In genomic region chr2:143114716-143115115, GRCm38 (mm10) we compare ENCODE assay signal across 15 mouse cellular contexts. TPM values are rescaled to one million over a fixed set of nuclear protein-coding genes. Genes with fewer than 3 reads are reported as not detected.
DNase-seq lines count a peak whose midpoint lies in the region; ATAC-seq and TF ChIP-seq lines count a peak whose summit lies in the region.
"Had no signal": no experiment of that assay in that cellular context is flagged by ENCODE, and none has a peak within 500 bp of the region (broad histone marks: within the 10 kb centered on the region; RNA-seq: fewer than 3 reads in every experiment).

No protein-coding gene starts in this region.

- H3K27ac ChIP-seq in forebrain, embryonic 15.5 days (replicated peaks) = no peak overlapping the region
- no peak overlapping the region for H3K27ac ChIP-seq in forebrain, embryonic 12.5 days
- H3K27ac ChIP-seq in layer of hippocampus, adult 2 months = peak overlapping the region; percentile 43; the same call in 1 of the 2 replicates
- H3K27ac ChIP-seq in thymus, adult 2 months (ENCODE audit: control insufficient read depth, insufficient read depth, low read length) = no peak overlapping the region
- H3K27ac ChIP-seq in heart, embryonic 12.5 days (ENCODE audit: poor library complexity, severe bottlenecking) = no peak overlapping the region
- no peak overlapping the region for H3K27ac ChIP-seq in hindbrain, embryonic 13.5 days
- H3K27ac ChIP-seq: heart, embryonic 10.5 days; liver, embryonic 15.5 days had no signal

- TF ChIP-seq CTCF in layer of hippocampus, adult 2 months (conservative IDR thresholded peaks at IDR 0.05) = no peak
- no peak for TF ChIP-seq CTCF in thymus, adult 2 months (IDR thresholded peaks at IDR 0.05; ENCODE audit: borderline replicate concordance, control insufficient read depth, extremely low read depth, insufficient read depth, low read length, poor library complexity)

- no peak overlapping the region for H3K9ac ChIP-seq in forebrain, embryonic 15.5 days (replicated peaks)
- H3K9ac ChIP-seq in forebrain, embryonic 12.5 days = no peak overlapping the region
- no peak overlapping the region for H3K9ac ChIP-seq in heart, embryonic 12.5 days
- no peak overlapping the region for H3K9ac ChIP-seq in hindbrain, embryonic 13.5 days
- H3K9ac ChIP-seq: liver, embryonic 15.5 days had no signal

- no peaks in the 10 kb centered on the region for H3K36me3 ChIP-seq in forebrain, embryonic 15.5 days
- H3K36me3 ChIP-seq in forebrain, embryonic 12.5 days (replicated peaks) = no peaks in the 10 kb centered on the region
- H3K36me3 ChIP-seq in thymus, adult 2 months (ENCODE audit: control insufficient read depth, insufficient read depth, low read length) = no peaks in the 10 kb centered on the region
- no peaks in the 10 kb centered on the region for H3K36me3 ChIP-seq in heart, embryonic 12.5 days
- no peaks in the 10 kb centered on the region for H3K36me3 ChIP-seq in hindbrain, embryonic 13.5 days
- H3K36me3 ChIP-seq: heart, embryonic 10.5 days; liver, embryonic 15.5 days had no signal

- H3K4me2 ChIP-seq in forebrain, embryonic 15.5 days (replicated peaks) = no peak overlapping the region
- H3K4me2 ChIP-seq in forebrain, embryonic 12.5 days = no peak overlapping the region
- H3K4me2 ChIP-seq in heart, embryonic 12.5 days = no peak overlapping the region
- H3K4me2 ChIP-seq in hindbrain, embryonic 13.5 days = no peak overlapping the region
- H3K4me2 ChIP-seq: liver, embryonic 15.5 days had no signal

- H3K4me3 ChIP-seq in forebrain, embryonic 15.5 days = no peak overlapping the region
- no peak overlapping the region for H3K4me3 ChIP-seq in forebrain, embryonic 12.5 days (replicated peaks)
- no peak overlapping the region for H3K4me3 ChIP-seq in layer of hippocampus, adult 2 months
- no peak overlapping the region for H3K4me3 ChIP-seq in thymus, adult 2 months (ENCODE audit: control insufficient read depth, insufficient read depth, low read length)
- H3K4me3 ChIP-seq in heart, embryonic 12.5 days = no peak overlapping the region
- H3K4me3 ChIP-seq in hindbrain, embryonic 13.5 days = no peak overlapping the region
- H3K4me3 ChIP-seq: erythroblast, embryonic 14.5 days; heart, embryonic 10.5 days; liver, embryonic 15.5 days had no signal

- ATAC-seq in forebrain, embryonic 15.5 days (replicated peaks) = peak; percentile 18; the same call in 1 of the 2 replicates
- no peak for ATAC-seq in forebrain, embryonic 12.5 days (ENCODE audit: low FRiP score)
- ATAC-seq in heart, embryonic 12.5 days (ENCODE audit: insufficient number of reproducible peaks, low FRiP score) = no peak
- ATAC-seq in hindbrain, embryonic 13.5 days (ENCODE audit: low FRiP score) = no peak

- no peaks in the 10 kb centered on the region for H3K27me3 ChIP-seq in forebrain, embryonic 15.5 days
- H3K27me3 ChIP-seq in forebrain, embryonic 12.5 days = no peaks in the 10 kb centered on the region
- no peaks in the 10 kb centered on the region for H3K27me3 ChIP-seq in thymus, adult 2 months (ENCODE audit: control insufficient read depth, insufficient read depth, low read length)
- H3K27me3 ChIP-seq in heart, embryonic 12.5 days (replicated peaks) = no peaks in the 10 kb centered on the region
- H3K27me3 ChIP-seq in hindbrain, embryonic 13.5 days = no peaks in the 10 kb centered on the region
- H3K27me3 ChIP-seq: liver, embryonic 15.5 days had no signal

- no peaks in the 10 kb centered on the region for H3K9me3 ChIP-seq in forebrain, embryonic 15.5 days
- H3K9me3 ChIP-seq in forebrain, embryonic 12.5 days = no peaks in the 10 kb centered on the region
- H3K9me3 ChIP-seq in heart, embryonic 12.5 days (replicated peaks) = no peaks in the 10 kb centered on the region
- no peaks in the 10 kb centered on the region for H3K9me3 ChIP-seq in hindbrain, embryonic 13.5 days
- H3K9me3 ChIP-seq: heart, embryonic 10.5 days; liver, embryonic 15.5 days had no signal

- peak; percentile 56 to 58 for DNase-seq in cerebellum, adult 18-20 months
- peak; percentile 58 to 63 for DNase-seq in layer of hippocampus, adult 2 months (ENCODE audit: low spot score in 2 of 2)
- DNase-seq in right cerebral cortex, adult 18-20 months = peak; percentile 66
- DNase-seq in thymus, adult 2 months = no peak

- 69% methylated on average over 4 of the region's 4 CpGs for WGBS in forebrain, embryonic 15.5 days
- 79% methylated on average over 4 of the region's 4 CpGs for WGBS in forebrain, embryonic 12.5 days
- WGBS in thymus, adult 2 months = 77% methylated on average over 4 of the region's 4 CpGs
- 57% methylated on average over 4 of the region's 4 CpGs for WGBS in heart, embryonic 12.5 days
- 91% methylated on average over 4 of the region's 4 CpGs for WGBS in hindbrain, embryonic 13.5 days

- peaks cover 7% of the 10 kb centered on the region for H3K4me1 ChIP-seq in forebrain, embryonic 15.5 days
- H3K4me1 ChIP-seq in forebrain, embryonic 12.5 days = no peaks in the 10 kb centered on the region
- H3K4me1 ChIP-seq in thymus, adult 2 months (replicated peaks; ENCODE audit: control insufficient read depth, insufficient read depth, low read length) = no peaks in the 10 kb centered on the region
- H3K4me1 ChIP-seq in heart, embryonic 12.5 days (replicated peaks) = no peaks in the 10 kb centered on the region
- H3K4me1 ChIP-seq in hindbrain, embryonic 13.5 days (replicated peaks) = 0 out of 2 replicates have a peak, but pooled peaks cover 3% of the 10 kb centered on the region
- H3K4me1 ChIP-seq: heart, embryonic 10.5 days; liver, embryonic 15.5 days had no signal

- TF ChIP-seq POLR2A in thymus, adult 2 months (IDR thresholded peaks at IDR 0.05; ENCODE audit: control insufficient read depth, extremely low read depth, insufficient read depth, low read length, poor library complexity) = no peak

RNA-seq across cellular contexts. Expression of gene Otor, which starts 36.4 kb away (rescaled TPM):
- 0.42 and 0.93 TPM in 2 replicates for polyA plus RNA-seq in forebrain, embryonic 15.5 days (2015; fragmentation: Nextera tagmentation; extraction: Ambion mirVana)
- 3.5 and 3.7 TPM in 2 replicates for polyA plus RNA-seq in forebrain, embryonic 12.5 days (2016; fragmentation: Nextera tagmentation; extraction: Ambion mirVana)
- total RNA-seq in layer of hippocampus, adult 2 months (2021) = not detected
- polyA plus RNA-seq in thymus, adult 2 months (2012; rRNA removed) = not detected in 2 replicates
- polyA plus RNA-seq in heart, embryonic 12.5 days (2016; fragmentation: Nextera tagmentation; extraction: Ambion mirVana) = 0.27 and 0.55 TPM in 2 replicates
- 1.9 and 2.7 TPM in 2 replicates for polyA plus RNA-seq in hindbrain, embryonic 13.5 days (2015; fragmentation: Nextera tagmentation; extraction: Ambion mirVana)
- total RNA-seq: adrenal gland, adult 18-20 months; common myeloid progenitor, adult 5-6 weeks had no signal
- polyA plus RNA-seq: erythroblast, embryonic 14.5 days; large intestine, adult 2 months; liver, embryonic 15.5 days; small intestine, adult 2 months had no signal

RNA-seq across cellular contexts. Expression of gene Snrpb2, which starts 51.9 kb away (rescaled TPM):
- 74.6 and 74.7 TPM in 2 replicates for polyA plus RNA-seq in forebrain, embryonic 15.5 days (2015; fragmentation: Nextera tagmentation; extraction: Ambion mirVana)
- polyA plus RNA-seq in forebrain, embryonic 12.5 days (2016; fragmentation: Nextera tagmentation; extraction: Ambion mirVana) = 117 and 120 TPM in 2 replicates
- total RNA-seq in layer of hippocampus, adult 2 months (2021) = 10 to 100 TPM; 41.8 to 46.2 TPM
- polyA plus RNA-seq in thymus, adult 2 months (2012; rRNA removed) = 7.0 and 7.5 TPM in 2 replicates
- 49.9 and 53.3 TPM in 2 replicates for polyA plus RNA-seq in heart, embryonic 12.5 days (2016; fragmentation: Nextera tagmentation; extraction: Ambion mirVana)
- 70.4 and 72.1 TPM in 2 replicates for polyA plus RNA-seq in hindbrain, embryonic 13.5 days (2015; fragmentation: Nextera tagmentation; extraction: Ambion mirVana)
